Mouse (Mus musculus): Measurements from ENCODE around the gene Pik3cb. TPM values are rescaled to one million over a fixed set of nuclear protein-coding genes. Genes with fewer than 3 reads are reported as not detected.

The Pik3cb gene
- total and polyA plus RNA-seq, 2 experiments from 2014 or later: 3.8 to 5.8 TPM

DNA sequence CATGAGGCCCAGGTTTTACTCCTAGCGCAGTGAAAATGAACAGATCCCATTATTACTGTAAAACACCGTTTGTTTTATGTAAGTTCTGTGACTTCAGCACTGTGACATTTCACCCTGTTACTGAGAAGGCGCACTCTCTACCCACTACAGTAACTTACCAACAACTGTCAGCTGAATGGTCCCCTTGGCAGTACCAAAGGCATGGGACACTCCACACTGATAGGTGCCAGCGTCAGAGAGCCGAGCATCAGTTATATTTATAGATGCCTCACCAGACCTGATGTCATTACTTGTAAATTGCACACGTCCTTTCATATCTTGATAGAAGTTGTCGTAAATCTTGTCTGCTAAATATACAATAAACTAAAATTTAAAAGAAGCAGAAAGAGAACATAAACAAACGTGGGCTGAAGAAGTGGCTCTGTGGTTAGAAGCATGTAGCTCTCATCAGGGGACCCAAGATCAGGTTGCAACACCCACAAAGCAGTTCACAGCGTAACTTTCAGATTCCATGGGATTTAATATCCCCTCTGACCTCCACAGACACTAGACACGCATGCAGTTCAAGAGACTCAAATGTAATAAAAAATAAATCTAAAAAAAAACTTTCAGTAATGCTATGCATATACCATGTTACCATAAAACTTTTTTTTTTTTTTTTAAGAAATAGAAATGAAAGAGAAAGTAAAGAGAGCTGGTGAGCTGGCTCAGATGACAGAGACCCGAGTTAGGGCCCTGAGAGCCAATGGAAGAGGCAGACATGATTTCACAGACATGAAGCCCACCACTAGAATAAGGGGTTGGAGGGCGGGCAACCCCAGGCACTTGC, 131.1 kb downstream of the Pik3cb start:
- Histone ChIP-seq H3K27ac (ENCODE audit: low read depth, low read length) (no peak overlapping the region), H3K36me3 (ENCODE audit: insufficient read depth, low read length) (peaks cover 4% of the 10 kb centered on the region; the same call in 1 of the 2 replicates), H3K4me2 (ENCODE audit: low read depth, low read length, poor library complexity, severe bottlenecking) (no peak overlapping the region), H3K4me3 (ENCODE audit: low read depth, low read length) (no peak overlapping the region), H3K9me3 (ENCODE audit: low read length) (no peaks in the 10 kb centered on the region), H3K9ac (replicated peaks; ENCODE audit: low read length, poor library complexity, severe bottlenecking) (no peak overlapping the region), H3K27me3 (ENCODE audit: insufficient read depth, low read length) (no peaks in the 10 kb centered on the region), H3K4me1 (ENCODE audit: insufficient read depth, low read length) (no peaks in the 10 kb centered on the region)
- DNase-seq (ENCODE audit: low spot score) (no peak), ATAC-seq (ENCODE audit: low FRiP score) (no peak)
- 84% methylated on average over 12 of the region's 12 CpGs for WGBS
- no peak for TF ChIP-seq CTCF (IDR thresholded peaks at IDR 0.05)

DNA sequence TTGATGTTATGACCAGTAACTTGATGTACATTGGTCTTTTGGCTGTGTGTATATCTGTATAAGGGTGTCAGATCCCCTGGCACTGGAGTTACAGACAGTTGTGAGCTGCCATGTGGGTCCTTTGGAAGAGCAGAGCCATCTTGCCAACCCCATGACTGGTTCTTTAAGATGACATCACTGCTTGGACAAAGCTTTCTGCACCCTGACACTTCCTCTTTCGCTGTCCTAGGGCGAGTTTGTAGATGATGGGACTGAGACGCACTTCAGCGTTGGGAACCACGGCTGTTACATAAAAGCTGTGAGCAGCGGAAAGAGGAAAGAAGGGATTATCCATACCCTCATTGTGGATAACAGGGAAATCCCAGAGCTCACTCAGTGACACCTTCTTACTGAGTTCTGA, 139.1 kb downstream of the Pik3cb start:
- DNase-seq (ENCODE audit: low spot score) (no peak), ATAC-seq (ENCODE audit: low FRiP score) (no peak)
- no peak overlapping the region for H3K27ac ChIP-seq (ENCODE audit: low read depth, low read length)
- WGBS: 91% methylated on average over 6 of the region's 6 CpGs
- no peak overlapping the region for H3K4me2 ChIP-seq (ENCODE audit: low read depth, low read length, poor library complexity, severe bottlenecking)
- H3K4me3 ChIP-seq (ENCODE audit: low read depth, low read length): no peak overlapping the region
- H3K4me1 ChIP-seq (ENCODE audit: insufficient read depth, low read length): no peaks in the 10 kb centered on the region
- no peaks in the 10 kb centered on the region for H3K27me3 ChIP-seq (ENCODE audit: insufficient read depth, low read length)
- peaks cover 33% of the 10 kb centered on the region; the same call in 1 of the 2 replicates for H3K36me3 ChIP-seq (ENCODE audit: insufficient read depth, low read length)
- H3K9ac ChIP-seq (replicated peaks; ENCODE audit: low read length, poor library complexity, severe bottlenecking): no peak overlapping the region
- H3K9me3 ChIP-seq (ENCODE audit: low read length): no peaks in the 10 kb centered on the region
- no peak for TF ChIP-seq CTCF (IDR thresholded peaks at IDR 0.05)

DNA sequence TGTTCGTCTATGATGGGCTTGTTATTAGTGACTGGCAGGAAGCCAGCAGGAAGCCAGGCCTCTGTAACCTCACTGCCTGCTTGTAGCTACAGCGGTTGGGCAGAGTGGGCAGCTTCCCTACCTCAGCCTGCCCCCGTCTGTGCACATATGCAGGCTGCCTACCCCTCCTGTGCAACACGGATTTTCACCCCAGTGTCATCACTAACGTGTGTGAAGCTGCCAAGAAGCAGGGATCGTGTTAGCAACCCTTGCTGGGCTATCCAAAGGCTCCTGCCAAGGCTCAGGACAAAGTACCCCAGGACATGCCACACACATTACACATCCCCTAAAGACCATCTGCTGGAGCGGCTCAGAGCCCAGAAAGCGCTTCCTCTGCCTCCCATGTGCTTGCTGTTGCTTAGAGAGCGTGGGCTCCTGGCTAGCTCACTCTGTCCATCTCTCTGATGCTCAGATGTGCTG, 140.5 kb downstream of the Pik3cb start:
- Histone ChIP-seq H3K36me3 (ENCODE audit: insufficient read depth, low read length) (peaks cover 34% of the 10 kb centered on the region; the same call in 1 of the 2 replicates), H3K4me3 (ENCODE audit: low read depth, low read length) (no peak overlapping the region), H3K27me3 (ENCODE audit: insufficient read depth, low read length) (no peaks in the 10 kb centered on the region), H3K9me3 (ENCODE audit: low read length) (no peaks in the 10 kb centered on the region), H3K27ac (ENCODE audit: low read depth, low read length) (no peak overlapping the region), H3K4me2 (ENCODE audit: low read depth, low read length, poor library complexity, severe bottlenecking) (no peak overlapping the region), H3K9ac (replicated peaks; ENCODE audit: low read length, poor library complexity, severe bottlenecking) (no peak overlapping the region), H3K4me1 (ENCODE audit: insufficient read depth, low read length) (no peaks in the 10 kb centered on the region)
- TF ChIP-seq CTCF (IDR thresholded peaks at IDR 0.05): no peak
- peak; percentile 82 for DNase-seq (ENCODE audit: low spot score)
- WGBS: 86% methylated on average over 9 of the region's 9 CpGs
- ATAC-seq (ENCODE audit: low FRiP score): peak; percentile 31; the same call in 1 of the 2 replicates

DNA sequence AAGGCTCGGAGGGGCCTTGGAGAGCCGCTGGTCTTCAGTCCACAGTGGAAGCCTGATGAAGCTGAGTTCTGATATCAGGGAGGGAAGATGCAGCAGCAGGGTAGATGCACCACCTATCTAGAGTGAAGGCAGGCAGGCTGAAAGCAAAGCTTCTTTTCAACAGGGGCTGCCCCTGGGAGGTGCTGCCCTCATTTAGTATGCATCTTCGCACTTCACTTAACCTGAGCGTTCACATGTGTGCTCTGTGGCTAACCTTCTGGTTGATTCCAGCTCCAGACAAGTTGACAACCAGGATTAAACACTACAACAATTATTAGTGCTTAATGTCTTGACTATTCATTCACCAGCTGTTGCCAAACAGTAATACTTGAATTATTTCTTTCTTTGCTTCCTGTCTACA, 146.3 kb downstream of the Pik3cb start:
- H3K4me2 ChIP-seq (ENCODE audit: low read depth, low read length, poor library complexity, severe bottlenecking): no peak overlapping the region
- no peaks in the 10 kb centered on the region for H3K4me1 ChIP-seq (ENCODE audit: insufficient read depth, low read length)
- 96% methylated on average over 4 of the region's 4 CpGs for WGBS
- no peak for TF ChIP-seq CTCF (IDR thresholded peaks at IDR 0.05)
- no peaks in the 10 kb centered on the region for H3K27me3 ChIP-seq (ENCODE audit: insufficient read depth, low read length)
- no peak overlapping the region for H3K27ac ChIP-seq (ENCODE audit: low read depth, low read length)
- H3K4me3 ChIP-seq (ENCODE audit: low read depth, low read length): no peak overlapping the region
- no peak overlapping the region for H3K9ac ChIP-seq (replicated peaks; ENCODE audit: low read length, poor library complexity, severe bottlenecking)
- ATAC-seq (ENCODE audit: low FRiP score) (no peak), DNase-seq (ENCODE audit: low spot score) (no peak)
- H3K9me3 ChIP-seq (ENCODE audit: low read length): no peaks in the 10 kb centered on the region
- peaks cover 30% of the 10 kb centered on the region for H3K36me3 ChIP-seq (ENCODE audit: insufficient read depth, low read length)

DNA sequence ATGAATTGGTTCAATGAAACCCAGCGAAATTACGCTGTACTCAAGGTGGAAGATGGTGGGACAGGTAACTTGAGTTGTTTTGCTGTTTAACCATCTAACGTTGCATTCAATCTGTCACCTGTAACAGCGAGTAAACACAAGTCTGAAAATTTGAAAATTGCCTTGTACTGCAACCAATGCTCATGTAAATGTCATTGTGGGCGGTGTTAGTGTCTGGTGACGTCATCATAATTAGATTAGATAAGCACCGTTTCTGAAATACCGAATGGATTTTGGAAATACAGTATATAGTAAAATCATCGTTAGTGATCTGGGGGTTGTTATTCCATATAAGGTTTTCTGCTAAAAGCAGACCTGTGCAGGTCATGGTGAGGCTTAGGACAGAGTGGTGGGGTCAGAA, 153.3 kb downstream of the Pik3cb start:
- DNase-seq (ENCODE audit: low spot score): no peak

More for the DNA sequence above, 153.3 kb downstream of the Pik3cb start:
- no peak for TF ChIP-seq CTCF (IDR thresholded peaks at IDR 0.05)
- Histone ChIP-seq H3K9ac (replicated peaks; ENCODE audit: low read length, poor library complexity, severe bottlenecking) (peak overlapping the region; percentile 76), H3K36me3 (ENCODE audit: insufficient read depth, low read length) (no peaks in the 10 kb centered on the region), H3K27me3 (ENCODE audit: insufficient read depth, low read length) (no peaks in the 10 kb centered on the region), H3K4me3 (ENCODE audit: low read depth, low read length) (peak overlapping the region; percentile 86), H3K9me3 (ENCODE audit: low read length) (no peaks in the 10 kb centered on the region), H3K27ac (ENCODE audit: low read depth, low read length) (no peak overlapping the region), H3K4me2 (ENCODE audit: low read depth, low read length, poor library complexity, severe bottlenecking) (peak overlapping the region; percentile 63), H3K4me1 (ENCODE audit: insufficient read depth, low read length) (no peaks in the 10 kb centered on the region)
- WGBS: 43% methylated on average over 9 of the region's 9 CpGs
- ATAC-seq (ENCODE audit: low FRiP score): no peak

Other genes starting within 250 kb of the Pik3cb start
- gene 7420426K07Rik, start 237.5 kb downstream of the Pik3cb start, total RNA-seq (2014; rRNA removed): not detected in 2 replicates
- gene 7420426K07Rik, start 237.5 kb downstream of the Pik3cb start, polyA plus RNA-seq (2015; fragmentation: Nextera tagmentation; extraction: Ambion mirVana): not detected in 2 replicates
- gene Foxl2, start 185.3 kb downstream of the Pik3cb start, total RNA-seq (2014; rRNA removed): 0.22 and 0.66 TPM in 2 replicates
- gene Foxl2, start 185.3 kb downstream of the Pik3cb start, polyA plus RNA-seq (2015; fragmentation: Nextera tagmentation; extraction: Ambion mirVana): 0.70 and 0.79 TPM in 2 replicates
- gene Faim, start 154.2 kb downstream of the Pik3cb start, total RNA-seq (2014; rRNA removed): 49.6 and 55.7 TPM in 2 replicates
- 97.9 and 109 TPM in 2 replicates for gene Faim, start 154.2 kb downstream of the Pik3cb start, polyA plus RNA-seq (2015; fragmentation: Nextera tagmentation; extraction: Ambion mirVana)
- not detected in 2 replicates for gene Gm1123, start 104.9 kb downstream of the Pik3cb start, total RNA-seq (2014; rRNA removed)
- gene Gm1123, start 104.9 kb downstream of the Pik3cb start, polyA plus RNA-seq (2015; fragmentation: Nextera tagmentation; extraction: Ambion mirVana): 0.15 and 0.16 TPM in 2 replicates
- gene Faiml, start 96.6 kb upstream of the Pik3cb start, total RNA-seq (2014; rRNA removed): not detected in 2 replicates
- gene Faiml, start 96.6 kb upstream of the Pik3cb start, polyA plus RNA-seq (2015; fragmentation: Nextera tagmentation; extraction: Ambion mirVana): not detected in 2 replicates
- gene Cep70, start 102.7 kb upstream of the Pik3cb start, total RNA-seq (2014; rRNA removed): 31.8 and 36.6 TPM in 2 replicates
- gene Cep70, start 102.7 kb upstream of the Pik3cb start, polyA plus RNA-seq (2015; fragmentation: Nextera tagmentation; extraction: Ambion mirVana): 43.4 and 50.8 TPM in 2 replicates
- 0.82 and 1.1 TPM in 2 replicates for gene Esyt3, start 217.9 kb upstream of the Pik3cb start, total RNA-seq (2014; rRNA removed)
- gene Esyt3, start 217.9 kb upstream of the Pik3cb start, polyA plus RNA-seq (2015; fragmentation: Nextera tagmentation; extraction: Ambion mirVana): 1.4 and 1.8 TPM in 2 replicates

Data from midbrain, postnatal 0 days (tissue).